In genomic region chr1:170145606-170146005, GRCm38 (mm10) we compare ENCODE assay signal across 16 mouse cellular contexts.
"Had no signal": no experiment of that assay in that cellular context is flagged by ENCODE, and none has a peak within 500 bp of the region (broad histone marks: within the 10 kb centered on the region; RNA-seq: fewer than 3 reads in every experiment).

No protein-coding gene starts in this region.

- H3K4me2 ChIP-seq: kidney, embryonic 15.5 days; limb, embryonic 13.5 days; liver, embryonic 13.5 days; midbrain, embryonic 12.5 days; midbrain, embryonic 15.5 days; neural tube, embryonic 12.5 days; neural tube, embryonic 15.5 days had no signal

- H3K4me1 ChIP-seq: kidney, embryonic 15.5 days; limb, embryonic 10.5 days; midbrain, embryonic 12.5 days; midbrain, embryonic 15.5 days; neural tube, embryonic 12.5 days; neural tube, embryonic 15.5 days had no signal

- H3K9ac ChIP-seq: kidney, embryonic 15.5 days; limb, embryonic 13.5 days; liver, embryonic 13.5 days; midbrain, embryonic 12.5 days; midbrain, embryonic 15.5 days; neural tube, embryonic 12.5 days; neural tube, embryonic 15.5 days had no signal

- H3K27me3 ChIP-seq: kidney, embryonic 15.5 days; limb, embryonic 13.5 days; liver, embryonic 13.5 days; midbrain, embryonic 12.5 days; midbrain, embryonic 15.5 days; neural tube, embryonic 12.5 days; neural tube, embryonic 15.5 days had no signal

- H3K27ac ChIP-seq: kidney, embryonic 15.5 days; limb, embryonic 10.5 days; limb, embryonic 13.5 days; liver, embryonic 13.5 days; midbrain, embryonic 12.5 days; midbrain, embryonic 15.5 days; neural tube, embryonic 12.5 days; neural tube, embryonic 15.5 days had no signal

- DNase-seq: kidney, adult 8-10 months; kidney, postnatal 10 days; kidney, postnatal 4 days; liver, embryonic 13.5 days; lung, adult 2 months; lung, postnatal 14 days; lung, postnatal 4 days; thymus, postnatal 25 days had no signal

- H3K9me3 ChIP-seq: kidney, embryonic 15.5 days; limb, embryonic 10.5 days; limb, embryonic 13.5 days; liver, embryonic 13.5 days; midbrain, embryonic 12.5 days; midbrain, embryonic 15.5 days; neural tube, embryonic 12.5 days; neural tube, embryonic 15.5 days had no signal

- ATAC-seq: intestine, embryonic 16.5 days; midbrain, embryonic 15.5 days had no signal

- H3K4me3 ChIP-seq: kidney, embryonic 15.5 days; limb, embryonic 10.5 days; limb, embryonic 13.5 days; liver, embryonic 13.5 days; midbrain, embryonic 12.5 days; midbrain, embryonic 15.5 days; neural tube, embryonic 12.5 days; neural tube, embryonic 15.5 days had no signal
